Mouse (Mus musculus) spleen, postnatal 0 days (tissue): ENCODE data around the gene Gm10837. TPM values are rescaled to one million over a fixed set of nuclear protein-coding genes. Genes with fewer than 3 reads are reported as not detected.

Experiments used
- polyA plus RNA-seq: library from polyadenylated mRNA; unstranded; fragments of >200 nt; fragmentation: Nextera tagmentation; extraction: Ambion mirVana; gene quantifications from 2 replicates; pipeline ENCODE4 v1.2.1, GENCODE M21; 2015

Gene Gm10837
- not detected in 2 replicates for polyA plus RNA-seq

DNA sequence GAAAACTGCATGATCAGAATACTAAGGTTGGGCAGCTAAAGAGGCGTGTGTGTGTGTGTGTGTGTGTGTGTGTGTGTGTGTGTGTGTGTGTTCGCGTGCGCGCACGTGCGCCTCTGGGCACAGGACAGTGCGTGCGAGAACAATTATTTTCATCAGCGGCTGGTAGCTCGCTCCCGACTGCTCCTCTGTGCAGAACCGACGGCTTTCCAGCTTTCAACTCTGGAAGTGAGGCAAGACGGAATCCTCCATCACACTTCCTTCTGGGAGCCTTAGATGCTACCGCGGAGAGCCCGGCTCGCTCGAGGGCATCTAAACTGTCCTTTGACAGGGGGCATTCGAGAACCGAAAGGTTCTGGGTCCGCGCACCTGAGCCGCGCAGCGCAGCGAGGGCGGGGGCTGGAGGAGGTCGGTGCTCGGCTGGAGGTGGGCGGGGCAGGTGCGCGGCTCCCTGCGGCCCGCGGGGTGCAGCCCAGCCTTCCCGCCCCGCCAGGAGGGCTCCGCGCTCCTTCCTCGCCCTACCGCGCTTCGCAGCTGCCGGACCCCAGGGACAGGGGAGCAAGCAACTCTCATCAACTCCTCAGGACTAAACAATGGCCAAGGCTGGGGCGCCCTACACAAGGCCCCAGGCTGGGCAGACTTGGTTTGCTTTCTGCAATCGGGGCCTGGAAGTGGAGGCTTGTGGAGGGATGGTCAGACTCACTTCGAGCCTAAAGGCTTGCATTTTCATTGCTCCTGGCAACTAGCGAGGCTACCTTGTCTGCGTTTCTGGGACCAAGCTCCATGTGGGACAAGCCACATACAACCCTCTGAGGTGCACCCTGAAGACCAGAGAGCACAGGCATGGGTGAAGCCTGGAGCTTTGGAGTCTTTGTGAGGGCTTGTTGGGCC lies at the start of gene Gm10837:
TSS of gene Gm10837 (plus strand) at position 146 of the 888 bp plus-strand sequence.

GRCm38 (mm10) chr14:122450496-122451382 lies 39.6 kb upstream of the Gm10837 start, which contains the start of gene Gm5089:
Gm5089 (minus strand) TSS chr14:122451115.

GRCm38 (mm10) chr14:122464763-122465741 lies 25.3 kb upstream of the Gm10837 start, which contains the start of gene Zic5:
Zic5 (minus strand) TSS chr14:122465677.

DNA sequence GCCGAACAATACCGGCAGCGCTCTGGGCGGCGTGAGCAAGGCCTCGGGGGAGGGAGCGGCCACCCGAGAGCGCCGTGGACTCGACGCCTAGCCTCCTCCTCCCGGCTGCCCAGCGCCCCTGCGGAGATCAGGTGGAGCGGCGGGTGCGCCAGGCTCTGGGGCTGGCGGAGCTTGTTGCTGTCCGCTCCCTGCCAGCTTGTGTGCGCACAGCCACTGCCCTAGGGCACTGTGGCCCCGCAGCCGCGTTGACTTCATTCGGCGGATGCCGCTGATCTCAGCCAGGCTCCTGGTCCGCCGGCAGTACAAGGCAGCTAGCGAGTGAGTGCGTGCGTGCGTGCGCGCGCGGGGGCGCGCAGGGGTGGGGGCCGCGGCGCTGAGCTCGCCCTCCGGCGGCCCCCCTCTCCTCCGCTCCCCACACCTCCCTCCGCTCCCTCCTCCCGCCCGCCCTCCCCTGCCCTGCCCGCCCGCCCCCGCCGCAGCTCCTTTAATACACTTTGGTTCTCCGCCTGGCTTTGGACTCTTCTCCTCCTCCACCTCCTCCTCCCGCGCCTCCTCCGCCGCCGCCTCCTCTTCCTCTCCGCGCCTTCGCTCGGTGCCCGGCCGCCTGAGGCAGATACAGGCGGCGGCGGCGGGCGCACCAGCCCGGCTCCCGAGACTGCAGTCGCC lies 15.4 kb upstream of the Gm10837 start, which contains the start of gene Zic2:
TSS of gene Zic2 (plus strand) at position 545 of the 666 bp plus-strand sequence.

DNA sequence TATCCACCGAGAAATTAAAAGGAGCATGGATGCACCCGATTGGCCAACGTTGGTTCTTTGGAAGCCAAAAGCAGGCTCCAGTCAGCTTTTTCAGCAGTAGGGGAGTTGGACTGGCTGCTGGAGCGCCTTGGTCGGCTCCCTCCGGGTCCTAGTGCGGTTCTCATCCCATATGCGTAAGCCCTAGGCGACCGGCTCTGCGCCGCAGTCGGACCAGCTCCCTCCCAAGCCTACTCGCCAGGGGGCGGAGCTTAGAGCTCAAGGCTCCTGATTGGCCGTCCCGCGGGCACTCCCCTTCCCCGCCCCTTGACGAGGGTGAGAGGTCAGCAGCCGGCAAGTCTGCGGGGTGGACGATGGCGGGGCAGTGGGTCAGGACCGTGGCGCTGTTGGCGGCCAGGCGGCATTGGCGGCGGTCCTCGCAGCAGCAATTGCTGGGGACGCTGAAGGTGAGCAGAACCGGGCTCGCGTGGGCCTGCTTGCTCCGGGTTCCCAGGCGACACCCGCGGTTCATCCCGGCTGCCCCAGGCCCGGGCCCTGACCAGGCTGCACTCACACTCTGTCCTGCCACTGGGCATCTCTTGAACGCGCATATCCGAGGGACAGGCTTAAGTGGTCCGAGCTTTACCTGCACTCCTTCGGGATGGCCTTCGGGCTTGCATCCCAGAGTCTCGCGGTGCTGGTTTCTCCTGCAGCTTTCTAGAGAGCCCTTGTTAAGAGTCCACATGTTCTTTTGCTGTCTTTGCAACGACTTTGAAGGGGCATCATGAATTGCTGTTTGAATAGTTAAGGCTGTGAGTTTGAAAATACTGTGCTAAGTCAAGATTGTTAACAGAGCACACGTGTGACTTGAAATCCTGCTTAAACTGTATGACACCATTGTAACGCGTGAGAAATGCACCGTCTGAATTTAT lies 43.9 kb downstream of the Gm10837 start, which contains the start of gene Pcca:
TSS of gene Pcca (plus strand) at position 308 of the 908 bp plus-strand sequence.

Other genes with a start within 250 kb of the Gm10837 start
- gene Gm5089, start 39.5 kb upstream of the Gm10837 start, polyA plus RNA-seq, result not detected in 2 replicates
- gene Zic5, start 24.9 kb upstream of the Gm10837 start, polyA plus RNA-seq, result not detected in 2 replicates
- gene Zic2, start 15.2 kb upstream of the Gm10837 start, polyA plus RNA-seq, result not detected in 2 replicates
- 6.7 and 10.6 TPM in 2 replicates for gene Pcca, start 43.7 kb downstream of the Gm10837 start, polyA plus RNA-seq